Mouse (Mus musculus): ENCODE data around the gene Ddx43. TPM values are rescaled to one million over a fixed set of nuclear protein-coding genes. Genes with fewer than 3 reads are reported as not detected.
"Not testable (repeated sequence)": the region's sequence is repeated elsewhere in the genome, so short reads cannot be mapped to it uniquely, and the experiment has no call there.

Ddx43 gene
- polyA plus RNA-seq (2016; fragmentation: Nextera tagmentation; extraction: Ambion mirVana): 0.15 and 0.17 TPM in 2 replicates

- peak; percentile 94 for ATAC-seq (ENCODE audit: low FRiP score, low read depth)
- Histone ChIP-seq H3K9ac (replicated peaks) (no peak within 1 kb of the TSS), H3K27me3 (peaks cover 68% of the 10 kb centered on the region)
Measured at GRCm38 (mm10) chr9:78395630-78396351, at the start of gene Ddx43. Ddx43 (plus strand) TSS chr9:78395777.

GRCm38 (mm10) chr9:78347004-78347403 is 48.6 kb upstream of the Ddx43 start:
- Histone ChIP-seq H3K9ac (replicated peaks) (no peak overlapping the region), H3K27me3 (no peaks in the 10 kb centered on the region), H3K4me3 (no peak overlapping the region), H3K9me3 (no peaks in the 10 kb centered on the region), H3K36me3 (no peaks in the 10 kb centered on the region), H3K27ac (replicated peaks) (no peak overlapping the region), H3K4me1 (no peaks in the 10 kb centered on the region), H3K4me2 (replicated peaks) (no peak overlapping the region)
- ATAC-seq (ENCODE audit: low FRiP score, low read depth): no peak
- 64% methylated on average over 3 of the region's 3 CpGs for WGBS

More at GRCm38 (mm10) chr9:78395630-78396351, at the start of gene Ddx43:
- 5% methylated on average over 90 of the region's 93 CpGs for WGBS
- peak within 1 kb of the TSS; percentile 45 for H3K4me3 ChIP-seq
- peak within 1 kb of the TSS; percentile 54 for H3K4me2 ChIP-seq (replicated peaks)
- H3K27ac ChIP-seq (replicated peaks): no peak within 1 kb of the TSS
- H3K4me1 ChIP-seq: peaks cover 8% of the 10 kb centered on the region
- H3K36me3 ChIP-seq: no peaks in the 10 kb centered on the region
- H3K9me3 ChIP-seq: no peaks in the 10 kb centered on the region

GRCm38 (mm10) chr9:78348206-78349004 is 47.2 kb upstream of the Ddx43 start:
- H3K9ac ChIP-seq (replicated peaks); H3K4me1 ChIP-seq; H3K9me3 ChIP-seq; H3K27ac ChIP-seq (replicated peaks); H3K4me3 ChIP-seq; H3K4me2 ChIP-seq (replicated peaks); ATAC-seq (ENCODE audit: low FRiP score, low read depth); H3K36me3 ChIP-seq; H3K27me3 ChIP-seq: not testable (repeated sequence)
- 76% methylated on average over 6 of the region's 6 CpGs for WGBS

- H3K9me3 ChIP-seq; H3K27ac ChIP-seq (replicated peaks); ATAC-seq (ENCODE audit: low FRiP score, low read depth); H3K36me3 ChIP-seq; H3K4me3 ChIP-seq; H3K27me3 ChIP-seq; H3K4me1 ChIP-seq; H3K9ac ChIP-seq (replicated peaks); H3K4me2 ChIP-seq (replicated peaks): not testable (repeated sequence)
- WGBS: 81% methylated on average over 3 of the region's 3 CpGs
Measured at GRCm38 (mm10) chr9:78349141-78349540, 46.4 kb upstream of the Ddx43 start.

GRCm38 (mm10) chr9:78350007-78350406 is 45.6 kb upstream of the Ddx43 start:
- not testable (repeated sequence) for H3K36me3 ChIP-seq; H3K27me3 ChIP-seq; H3K27ac ChIP-seq (replicated peaks); H3K4me1 ChIP-seq; H3K4me2 ChIP-seq (replicated peaks); H3K9me3 ChIP-seq; H3K9ac ChIP-seq (replicated peaks); H3K4me3 ChIP-seq; ATAC-seq (ENCODE audit: low FRiP score, low read depth)

- Histone ChIP-seq H3K36me3 (no peaks in the 10 kb centered on the region), H3K27me3 (no peaks in the 10 kb centered on the region; the same call in 1 of the 2 replicates), H3K27ac (replicated peaks) (no peak overlapping the region), H3K4me1 (no peaks in the 10 kb centered on the region), H3K4me2 (replicated peaks) (no peak overlapping the region), H3K9me3 (no peaks in the 10 kb centered on the region), H3K4me3 (no peak overlapping the region), H3K9ac (replicated peaks) (no peak overlapping the region)
- WGBS: 82% methylated on average over 6 of the region's 6 CpGs
- ATAC-seq (ENCODE audit: low FRiP score, low read depth): no peak
Measured at GRCm38 (mm10) chr9:78351504-78352220, 43.9 kb upstream of the Ddx43 start.

GRCm38 (mm10) chr9:78354665-78355578 is 40.7 kb upstream of the Ddx43 start:
- Histone ChIP-seq H3K36me3 (no peaks in the 10 kb centered on the region), H3K4me1 (no peaks in the 10 kb centered on the region), H3K9me3 (no peaks in the 10 kb centered on the region), H3K4me3 (no peak overlapping the region), H3K9ac (replicated peaks) (no peak overlapping the region), H3K4me2 (replicated peaks) (no peak overlapping the region), H3K27me3 (no peaks in the 10 kb centered on the region; the same call in 1 of the 2 replicates), H3K27ac (replicated peaks) (no peak overlapping the region)
- ATAC-seq (ENCODE audit: low FRiP score, low read depth): no peak
- WGBS: 81% methylated on average over 11 of the region's 11 CpGs

- Histone ChIP-seq H3K27me3 (no peaks in the 10 kb centered on the region; the same call in 1 of the 2 replicates), H3K4me3 (no peak within 1 kb of the TSS), H3K4me1 (no peaks in the 10 kb centered on the region), H3K9ac (replicated peaks) (no peak within 1 kb of the TSS), H3K36me3 (no peaks in the 10 kb centered on the region), H3K4me2 (replicated peaks) (no peak within 1 kb of the TSS), H3K27ac (replicated peaks) (no peak within 1 kb of the TSS), H3K9me3 (no peaks in the 10 kb centered on the region)
- WGBS: 91% methylated on average over 8 of the region's 8 CpGs
- no peak for ATAC-seq (ENCODE audit: low FRiP score, low read depth)
Measured at GRCm38 (mm10) chr9:78355611-78356010, 40.0 kb upstream of the Ddx43 start, which contains the start of gene Gsta2. Gsta2 (minus strand) TSS chr9:78355788.

GRCm38 (mm10) chr9:78358053-78358452 is 37.5 kb upstream of the Ddx43 start:
- Histone ChIP-seq H3K4me1 (no peaks in the 10 kb centered on the region), H3K4me2 (replicated peaks) (no peak overlapping the region), H3K9me3 (no peaks in the 10 kb centered on the region), H3K27me3 (no peaks in the 10 kb centered on the region; the same call in 1 of the 2 replicates), H3K9ac (replicated peaks) (no peak overlapping the region), H3K27ac (replicated peaks) (no peak overlapping the region), H3K4me3 (no peak overlapping the region), H3K36me3 (no peaks in the 10 kb centered on the region)
- 16% methylated on average over 9 of the region's 9 CpGs for WGBS
- peak; percentile 77 for ATAC-seq (ENCODE audit: low FRiP score, low read depth)

- Histone ChIP-seq H3K4me2 (replicated peaks) (no peak overlapping the region), H3K4me3 (no peak overlapping the region), H3K27ac (replicated peaks) (no peak overlapping the region), H3K9ac (replicated peaks) (no peak overlapping the region), H3K27me3 (no peaks in the 10 kb centered on the region; the same call in 1 of the 2 replicates), H3K36me3 (no peaks in the 10 kb centered on the region), H3K4me1 (no peaks in the 10 kb centered on the region), H3K9me3 (no peaks in the 10 kb centered on the region)
- 82% methylated on average over 6 of the region's 6 CpGs for WGBS
- no peak for ATAC-seq (ENCODE audit: low FRiP score, low read depth)
Measured at GRCm38 (mm10) chr9:78359750-78360483, 35.7 kb upstream of the Ddx43 start.

GRCm38 (mm10) chr9:78360484-78360872 is 35.1 kb upstream of the Ddx43 start:
- Histone ChIP-seq H3K27me3 (no peaks in the 10 kb centered on the region; the same call in 1 of the 2 replicates), H3K9me3 (no peaks in the 10 kb centered on the region), H3K36me3 (no peaks in the 10 kb centered on the region), H3K4me3 (no peak overlapping the region), H3K9ac (replicated peaks) (no peak overlapping the region), H3K27ac (replicated peaks) (no peak overlapping the region), H3K4me2 (replicated peaks) (no peak overlapping the region), H3K4me1 (no peaks in the 10 kb centered on the region)
- 36% methylated on average over 2 of the region's 2 CpGs for WGBS
- ATAC-seq (ENCODE audit: low FRiP score, low read depth): no peak

All from midbrain, embryonic 12.5 days (tissue).